Mouse (Mus musculus) monocyte, adult 2 months (primary cell): ENCODE measurements around the gene Rps15.

Experiments
- DNase-seq, 2 experiments: peaks; one replicate each; pipeline ENCODE4 v3.0.0; 2022; ENCODE audit warnings: low spot score in 2 of 2, low read depth in 1 of 2

Gene Rps15

GRCm38 (mm10) chr10:80260642-80261584, 31.3 kb upstream of the Rps15 start, which contains the start of the genes Gamt and Dazap1:
Gene Gamt (minus strand): TSS chr10:80261012.
Gene Dazap1 (plus strand): TSS chr10:80261486.
- peak; percentile 62 to 78 for DNase-seq

DNA sequence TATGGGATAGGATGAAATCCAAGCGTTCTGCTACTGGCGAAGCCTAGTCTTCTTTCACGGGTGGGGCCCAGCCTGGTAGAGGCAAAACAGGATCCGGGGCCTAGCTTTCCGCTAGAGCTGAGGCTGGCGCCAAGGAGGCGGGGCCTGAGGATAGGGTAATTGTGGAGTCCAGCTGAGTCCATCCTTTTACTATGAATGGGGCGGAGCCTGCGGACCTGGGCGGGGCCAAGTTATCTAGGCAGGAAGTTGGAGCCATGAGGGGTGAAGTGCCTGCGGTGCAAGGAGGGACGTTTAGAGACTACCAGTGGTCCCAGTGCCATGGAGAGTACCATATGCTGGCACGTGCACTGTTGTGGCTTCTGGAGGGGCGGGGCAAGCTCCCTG, 30.7 kb upstream of the Rps15 start:
- DNase-seq, result peak; percentile 94

DNA sequence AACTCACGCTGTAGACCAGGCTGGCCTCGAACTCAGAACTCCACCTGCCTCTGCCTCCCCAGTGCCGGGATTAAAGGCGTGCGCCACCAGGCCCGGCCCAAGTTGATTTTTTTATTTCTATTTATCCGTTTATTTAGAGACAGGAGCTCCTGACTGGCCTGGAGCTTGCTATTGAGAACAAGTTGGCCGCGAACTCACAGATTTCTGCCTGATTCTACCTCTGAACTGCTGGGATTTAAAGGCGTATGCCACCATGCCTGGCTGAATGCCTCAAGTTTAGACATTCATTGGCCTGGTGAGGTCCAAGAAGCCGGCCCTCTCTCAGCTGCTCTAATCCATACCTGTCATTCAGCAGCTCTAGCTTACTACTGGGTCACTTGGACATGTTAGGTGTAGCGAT, 30.1 kb upstream of the Rps15 start:
- DNase-seq, result no peak

DNA sequence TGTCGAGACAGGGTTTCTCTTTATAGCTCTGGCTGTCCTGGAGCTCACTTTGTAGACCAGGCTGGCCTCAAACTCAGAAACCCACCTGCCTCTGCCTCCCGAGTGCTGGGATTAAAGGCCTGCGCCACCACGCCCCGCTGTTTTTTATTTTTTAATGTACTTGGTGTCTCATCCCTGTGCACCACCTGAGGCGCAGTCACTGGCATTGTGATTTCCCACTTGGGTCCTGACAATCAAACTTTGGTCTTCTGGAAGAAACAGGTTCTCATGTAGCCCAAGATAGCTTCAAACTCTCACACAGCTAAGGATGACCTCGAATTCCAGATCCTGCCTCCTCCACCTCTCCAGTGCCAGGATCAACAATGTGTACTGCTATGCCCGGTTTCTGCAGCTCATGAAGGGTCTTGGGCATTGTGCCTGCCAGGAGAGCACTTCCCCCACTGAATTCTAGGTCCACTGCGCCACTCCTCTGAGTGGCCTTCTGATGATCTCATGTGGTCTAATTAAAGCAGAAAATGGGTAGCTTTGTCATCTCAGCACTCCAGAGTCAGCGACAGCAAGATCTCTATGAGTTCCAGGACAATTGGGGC, 29.4 kb upstream of the Rps15 start:
- DNase-seq, result no peak

GRCm38 (mm10) chr10:80264341-80265148, 27.7 kb upstream of the Rps15 start:
- peak; percentile 95 to 96 for DNase-seq

GRCm38 (mm10) chr10:80265149-80265486, 27.1 kb upstream of the Rps15 start:
- DNase-seq, result no peak

DNA sequence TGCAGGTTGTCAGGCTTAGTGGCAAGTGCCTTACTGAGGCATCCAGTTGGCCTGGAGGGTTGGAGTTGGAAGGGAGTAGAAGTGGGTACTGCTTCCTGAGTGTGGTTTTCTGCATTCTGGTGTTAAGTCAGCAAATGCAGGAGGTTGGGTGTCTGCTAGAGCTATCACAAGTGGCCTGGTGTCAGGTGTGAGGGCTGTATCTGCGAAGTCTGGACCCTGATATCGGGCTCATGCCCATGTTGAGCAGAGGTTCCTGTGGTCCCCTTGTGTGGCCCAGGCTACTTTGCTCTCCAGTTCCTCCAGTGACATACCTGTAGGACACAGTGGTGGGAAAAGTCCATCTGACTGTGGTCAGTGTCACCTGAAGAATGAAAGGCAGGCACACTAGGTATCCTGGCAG, 22.2 kb upstream of the Rps15 start:
- no peak for DNase-seq

GRCm38 (mm10) chr10:80270734-80271181, 21.5 kb upstream of the Rps15 start:
- DNase-seq, result no peak

GRCm38 (mm10) chr10:80271186-80271843, 20.9 kb upstream of the Rps15 start:
- DNase-seq, result no peak

DNA sequence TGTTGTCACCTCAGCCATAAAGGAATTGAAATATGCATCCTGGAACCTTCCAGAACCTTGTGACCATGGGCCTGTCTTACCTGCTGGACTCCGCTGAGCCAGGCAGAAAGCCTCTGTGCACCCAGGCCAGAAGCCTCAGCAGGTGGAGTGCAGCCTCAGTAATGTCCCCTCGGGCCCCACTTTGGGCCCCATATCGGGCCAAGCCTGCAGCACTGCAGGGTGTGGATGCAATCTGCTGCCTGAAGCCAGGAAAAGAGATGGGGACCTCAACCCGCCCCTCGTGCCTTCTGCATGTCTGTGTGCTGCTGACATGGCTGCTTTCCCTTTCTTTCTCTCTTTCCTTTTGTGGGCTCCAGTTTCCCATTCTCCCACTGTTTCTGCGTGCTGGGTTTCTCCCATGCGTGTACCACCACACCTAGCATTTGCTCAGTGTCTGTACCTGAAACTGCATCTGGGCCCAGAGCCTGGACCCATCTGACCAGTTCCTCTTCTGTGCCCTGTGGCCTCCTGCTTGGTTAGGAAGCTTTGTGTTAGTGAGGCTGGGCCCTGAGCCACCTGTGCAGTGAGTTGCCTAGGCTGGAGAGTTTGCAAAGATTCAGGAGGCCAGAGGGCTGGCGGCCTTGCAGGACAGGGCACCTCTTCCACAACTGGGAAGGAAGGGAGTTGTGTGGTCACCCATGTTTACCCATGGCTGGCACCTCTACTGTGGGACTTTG, 20.2 kb upstream of the Rps15 start:
- no peak for DNase-seq

DNA sequence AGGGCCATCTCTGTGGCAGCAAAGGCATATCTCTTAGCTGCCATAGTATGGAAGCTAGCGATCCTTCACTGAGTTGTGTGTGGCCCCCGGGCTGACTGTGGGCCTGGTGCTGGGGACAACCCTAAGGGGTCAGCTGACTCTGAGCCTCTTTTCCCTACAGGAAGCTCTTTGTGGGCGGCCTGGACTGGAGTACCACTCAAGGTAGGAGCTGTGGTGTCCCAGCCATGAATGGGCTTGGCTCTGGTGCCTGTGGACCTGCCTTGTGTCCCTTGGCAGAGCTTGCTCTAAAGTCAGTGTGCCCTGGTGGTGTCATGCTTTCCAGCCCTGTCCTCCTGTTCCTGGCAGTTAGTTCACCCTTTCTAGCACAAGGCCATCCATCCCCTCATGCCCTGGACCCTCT, 18.4 kb upstream of the Rps15 start:
- DNase-seq, result no peak

- no peak for DNase-seq
Measured at GRCm38 (mm10) chr10:80276238-80276637, 16.0 kb upstream of the Rps15 start.

DNA sequence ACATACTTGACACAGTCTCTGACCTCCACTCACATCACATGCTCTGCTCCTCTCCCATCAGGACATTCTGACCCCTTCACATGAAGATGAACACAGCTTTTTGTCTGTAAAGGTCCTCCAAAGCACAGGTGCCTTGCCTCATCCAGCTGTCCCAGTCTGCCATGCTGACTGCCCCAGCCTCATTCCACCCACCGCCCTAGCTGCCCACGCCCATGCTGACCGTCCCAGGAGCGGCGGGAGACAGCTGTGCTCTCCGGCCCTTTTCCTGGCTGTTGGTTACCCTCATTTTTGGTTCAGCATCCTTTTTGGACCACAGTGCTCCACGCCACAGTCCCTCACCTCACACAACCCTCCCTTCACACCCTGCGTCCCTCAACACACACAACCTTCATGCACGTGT, 13.9 kb upstream of the Rps15 start:
- DNase-seq, result no peak

DNA sequence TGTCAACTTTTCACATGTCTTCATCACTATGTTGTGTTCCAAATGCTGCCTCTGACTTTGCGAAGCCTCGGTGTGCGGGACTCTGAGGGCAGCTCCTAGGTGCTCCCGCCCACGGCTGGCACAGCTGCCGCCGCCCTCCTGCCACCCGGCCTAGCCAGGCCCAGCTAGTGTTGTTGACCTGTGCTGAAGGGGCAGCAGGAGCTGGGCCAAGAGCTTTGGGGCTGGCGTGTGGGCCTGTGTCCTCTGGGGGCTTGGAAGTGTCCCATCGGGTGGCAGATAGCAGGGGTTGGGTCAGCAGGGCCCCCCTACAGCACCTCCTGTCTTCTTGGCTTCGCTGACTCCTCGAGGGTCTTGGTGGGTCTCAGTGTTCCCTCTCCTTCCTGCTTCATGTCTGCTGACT, 13.0 kb upstream of the Rps15 start:
- no peak for DNase-seq

- DNase-seq, result no peak
Measured at GRCm38 (mm10) chr10:80281304-80281703, 10.9 kb upstream of the Rps15 start.

DNA sequence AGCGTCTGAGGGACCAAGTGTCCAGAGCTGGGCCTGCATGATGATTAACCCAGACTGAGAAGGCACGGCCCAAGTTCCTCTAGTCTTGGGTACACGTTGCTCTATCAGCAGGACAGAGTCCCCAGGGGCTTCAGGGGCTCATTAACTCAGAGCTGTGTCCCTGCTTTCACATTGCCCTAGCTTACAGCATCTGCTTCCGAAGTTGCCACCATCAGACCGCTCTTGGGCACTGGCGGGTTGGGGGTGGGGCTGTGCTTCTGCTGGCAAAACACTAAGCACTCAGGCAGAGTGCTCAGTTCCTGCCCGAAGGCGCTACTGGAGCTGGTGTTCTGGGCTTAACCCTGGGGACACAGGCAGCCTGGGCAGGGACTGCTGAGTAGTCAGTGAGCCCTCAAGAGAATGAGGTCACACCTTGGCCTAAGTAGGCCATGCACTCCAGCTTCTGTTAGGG, 10.3 kb upstream of the Rps15 start:
- DNase-seq, result no peak

DNA sequence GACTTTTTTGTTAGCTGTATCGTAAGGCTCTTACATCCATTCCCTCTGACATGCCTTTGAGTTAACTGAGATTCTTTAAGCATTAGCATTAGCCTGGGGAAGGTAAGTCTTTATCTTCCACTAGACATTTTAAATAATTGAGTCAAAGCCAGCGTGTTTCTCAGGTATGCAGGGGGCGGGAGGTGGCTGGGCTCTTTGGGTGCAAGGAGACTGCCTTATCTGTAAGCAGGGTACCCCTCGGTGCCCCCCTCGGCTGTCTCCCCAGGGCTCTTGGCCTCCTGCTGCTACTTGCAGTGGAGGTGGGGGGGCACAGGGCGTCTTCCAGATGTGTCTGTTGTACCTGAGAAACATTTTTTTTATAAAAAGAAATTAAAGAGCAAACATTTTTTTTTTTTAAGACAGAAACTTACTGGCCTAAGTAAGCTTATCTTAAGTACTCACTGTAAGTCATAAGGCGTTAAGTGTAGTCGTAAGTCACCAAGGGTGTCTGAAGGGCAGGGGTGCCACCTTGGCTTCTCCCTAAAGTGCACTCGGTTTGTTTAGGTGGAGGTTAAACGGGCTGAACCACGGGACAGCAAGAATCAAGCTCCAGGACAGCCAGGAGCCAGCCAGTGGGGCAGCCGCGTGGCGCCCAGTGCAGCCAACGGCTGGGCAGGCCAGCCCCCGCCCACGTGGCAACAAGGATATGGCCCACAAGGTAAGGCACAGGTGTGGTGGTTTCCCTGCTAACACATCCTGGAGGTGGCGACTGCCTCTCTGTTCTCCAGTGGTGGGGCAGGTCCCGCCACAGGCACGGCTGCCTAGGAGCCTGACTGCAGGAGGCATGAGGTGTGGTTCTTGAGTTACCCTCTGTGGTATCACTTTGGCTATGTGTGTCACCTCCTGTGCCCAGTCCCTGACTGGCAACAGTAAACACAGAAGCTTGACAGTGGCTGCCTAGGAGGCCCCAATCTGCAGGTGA, 9.5 kb upstream of the Rps15 start:
- no peak for DNase-seq

DNA sequence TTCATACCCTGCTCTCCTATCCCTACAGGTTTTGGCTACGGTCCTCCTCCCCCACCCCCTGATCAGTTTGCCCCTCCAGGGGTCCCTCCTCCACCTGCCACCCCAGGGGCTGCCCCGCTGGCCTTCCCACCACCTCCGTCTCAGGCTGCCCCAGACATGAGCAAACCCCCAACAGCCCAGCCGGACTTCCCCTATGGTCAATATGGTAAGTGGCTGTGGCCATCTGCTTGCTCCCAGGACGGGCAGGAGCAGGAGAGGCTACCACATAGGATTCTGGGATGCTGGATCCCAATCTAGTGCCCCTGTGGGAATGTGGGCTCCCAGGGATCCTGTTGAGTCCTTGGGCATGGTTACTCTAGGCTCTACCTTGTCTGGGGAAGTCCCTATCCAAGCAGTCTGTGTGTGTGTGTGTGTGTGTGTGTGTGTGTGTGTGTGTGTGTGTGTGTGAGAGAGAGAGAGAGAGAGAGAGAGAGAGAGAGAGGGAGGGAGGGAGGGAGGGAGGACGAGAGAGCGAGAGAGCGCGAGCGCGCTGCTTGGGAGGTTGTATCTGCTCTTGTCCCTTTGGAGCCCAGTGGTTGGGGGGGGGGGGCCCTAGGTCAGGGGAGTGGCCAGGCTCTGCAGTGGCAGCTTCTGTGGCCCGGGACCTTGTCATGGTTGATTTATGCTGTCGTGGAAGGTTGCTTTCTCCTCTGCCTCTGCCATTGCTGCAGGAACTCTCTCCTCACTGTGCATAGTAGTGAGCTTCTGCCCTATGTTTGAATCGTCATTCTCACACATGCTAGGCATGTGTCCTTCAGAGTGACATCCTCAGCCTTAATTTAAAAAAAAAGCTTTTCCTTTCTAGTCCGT, 6.8 kb upstream of the Rps15 start:
- DNase-seq, result no peak
